Mouse (Mus musculus) neural tube, embryonic 12.5 days (tissue): ENCODE measurements around the gene Usp51. TPM values are rescaled to one million over a fixed set of nuclear protein-coding genes. Genes with fewer than 3 reads are reported as not detected.
A peak's percentile ranks its signal among the peaks of the same experiment; 100 is the strongest.
"Not testable (repeated sequence)": the region's sequence is repeated elsewhere in the genome, so short reads cannot be mapped to it uniquely, and the experiment has no call there.

Experiments
- ATAC-seq: fragments of 200-750 bp; cut with Nextera tagmentation; 2 replicates; pipeline ENCODE4 v1.8.0; 2017; ENCODE audit warnings: low read depth, mild to moderate bottlenecking, moderate TSS enrichment, moderate library complexity; ENCODE audit not compliant: low FRiP score
- H3K27ac ChIP-seq: fragments of 300-500 bp; sonication (generic); 2 replicates; pipeline ENCODE4 v1.5.1; 2016
- H3K27me3 ChIP-seq: fragments of 300-500 bp; sonication (generic); replicated peaks from 2 replicates; pipeline ENCODE4 v1.6.1; 2016; ENCODE audit warnings: mild to moderate bottlenecking
- H3K36me3 ChIP-seq: fragments of 300-500 bp; sonication (generic); 2 replicates; pipeline ENCODE4 v1.6.1; 2016; ENCODE audit warnings: mild to moderate bottlenecking
- H3K4me1 ChIP-seq: fragments of 300-500 bp; sonication (generic); 2 replicates; pipeline ENCODE4 v1.6.1; 2016
- H3K4me2 ChIP-seq: fragments of 300-500 bp; sonication (generic); replicated peaks from 2 replicates; pipeline ENCODE4 v1.6.1; 2016; ENCODE audit warnings: mild to moderate bottlenecking
- H3K4me3 ChIP-seq: fragments of 300-500 bp; sonication (generic); 2 replicates; pipeline ENCODE4 v1.5.1; 2016
- H3K9ac ChIP-seq: fragments of 300-500 bp; sonication (generic); 2 replicates; pipeline ENCODE4 v1.6.1; 2016; ENCODE audit warnings: mild to moderate bottlenecking
- H3K9me3 ChIP-seq: fragments of 300-500 bp; sonication (generic); 2 replicates; pipeline ENCODE4 v1.6.1; 2016; ENCODE audit warnings: mild to moderate bottlenecking
- WGBS: fragments of 180-500 bp; shearing (Covaris S2); methylation state at CpG from one replicate; pipeline ENCODE4 v1.1.7; 2016; 5-methylcytosine and 5-hydroxymethylcytosine counted together
- polyA plus RNA-seq: library from polyadenylated mRNA; unstranded; fragments of >200 nt; fragmentation: Nextera tagmentation; extraction: Ambion mirVana; gene quantifications from 2 replicates; pipeline ENCODE4 v1.2.1, GENCODE M21; 2016

Gene Usp51
- polyA plus RNA-seq, result 2.4 and 2.5 TPM in 2 replicates

DNA sequence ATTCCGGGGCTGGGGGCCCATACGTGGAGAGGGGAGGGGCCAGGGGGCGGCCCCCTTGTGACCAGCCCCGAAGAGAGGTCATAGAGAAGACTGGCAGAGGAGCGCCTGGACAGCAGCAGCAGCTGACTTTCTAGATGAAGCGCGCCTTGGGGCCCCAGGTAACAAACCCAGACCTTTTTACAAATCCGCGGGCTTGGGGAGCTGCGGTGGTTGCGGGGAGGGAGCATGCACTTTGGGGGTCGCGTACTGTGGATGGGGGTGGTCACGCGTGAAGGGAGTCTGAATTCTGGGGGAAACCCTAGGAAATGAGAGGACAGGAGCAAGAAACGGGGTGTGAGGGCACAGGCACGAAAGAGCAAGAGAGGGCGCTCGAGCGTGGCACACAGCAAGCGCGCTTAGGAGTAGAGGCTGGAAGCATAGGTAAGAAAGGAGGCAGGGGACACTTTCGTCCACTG is at the start of gene Usp51:
TSS of gene Usp51 (plus strand) at position 83 of the 455 bp plus-strand sequence.
- 22% methylated on average over 23 of the region's 23 CpGs for WGBS
- Histone ChIP-seq H3K4me1 (no peaks in the 10 kb centered on the region), H3K36me3 (no peaks in the 10 kb centered on the region), H3K27ac (no peak within 1 kb of the TSS), H3K4me2 (peak within 1 kb of the TSS; percentile 63), H3K9ac (peak within 1 kb of the TSS; percentile 62), H3K27me3 (no peaks in the 10 kb centered on the region), H3K9me3 (no peaks in the 10 kb centered on the region), H3K4me3 (peak within 1 kb of the TSS; percentile 52)
- peak; percentile 85 for ATAC-seq

DNA sequence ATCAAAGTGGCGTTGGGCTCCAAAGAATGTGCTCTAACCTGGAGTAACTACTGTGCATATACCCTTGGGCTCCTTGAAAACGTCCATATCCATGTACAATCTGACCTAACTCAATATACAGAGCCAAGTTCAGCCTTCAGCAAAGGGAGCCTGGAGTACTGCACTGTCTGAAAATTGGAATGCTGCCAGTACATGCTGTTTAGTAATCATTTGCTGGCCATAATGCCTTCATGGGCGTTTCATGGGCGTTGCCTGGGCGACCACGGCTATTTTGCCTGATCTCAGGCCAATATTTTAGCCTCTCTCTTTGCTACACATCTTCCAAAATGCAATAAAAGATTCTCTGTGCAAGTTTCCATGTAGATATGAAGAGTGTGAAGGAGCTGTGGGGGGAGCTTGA is 36.7 kb upstream of the Usp51 start:
- no peaks in the 10 kb centered on the region for H3K27me3 ChIP-seq

DNA sequence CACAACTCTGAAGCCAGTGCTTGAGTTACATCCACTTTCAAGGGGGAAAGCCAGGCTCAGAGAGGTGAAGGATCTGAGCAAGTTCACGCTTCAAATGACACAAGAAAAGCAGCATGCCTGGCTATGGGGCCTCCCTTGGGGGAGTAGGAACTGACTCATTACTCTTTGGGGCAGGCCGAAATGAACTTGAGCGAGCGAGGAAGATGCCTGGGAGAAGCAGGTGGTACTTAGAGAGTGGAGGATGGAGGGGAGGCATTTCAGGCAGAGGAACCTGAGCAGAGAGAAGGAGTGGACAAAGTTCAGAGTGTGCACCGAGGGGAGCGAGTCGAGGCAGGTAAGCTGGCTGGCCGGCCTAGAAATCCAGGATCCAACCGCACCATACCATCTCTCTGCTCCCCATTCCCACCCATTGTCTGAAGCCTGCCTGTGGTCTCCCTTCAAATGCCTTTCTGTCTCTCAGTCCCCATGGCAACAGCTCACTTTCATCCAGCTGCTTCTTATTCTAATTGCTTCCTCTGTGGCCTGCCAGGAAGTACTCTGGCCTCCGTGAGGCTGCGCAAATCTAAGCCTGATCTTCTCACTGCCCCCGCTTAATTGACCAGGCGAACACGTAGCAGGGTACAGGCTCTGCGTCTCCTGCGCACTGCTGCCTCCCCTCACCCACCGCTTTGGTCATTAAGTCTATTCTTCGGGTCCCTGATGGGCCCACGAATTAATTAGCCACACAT is 32.6 kb upstream of the Usp51 start:
- not testable (repeated sequence) for H3K4me1 ChIP-seq, H3K9ac ChIP-seq, H3K9me3 ChIP-seq, H3K27me3 ChIP-seq, H3K36me3 ChIP-seq, H3K4me3 ChIP-seq, H3K27ac ChIP-seq
- peak; percentile 96 for ATAC-seq
- H3K4me2 ChIP-seq, result peak overlapping the region; percentile 36; the same call in 1 of the 2 replicates
- WGBS, result 22% methylated on average over 6 of the region's 19 CpGs

More for the DNA sequence above, 36.7 kb upstream of the Usp51 start:
- H3K9ac ChIP-seq, result no peak overlapping the region
- WGBS, result 55% methylated on average over 6 of the region's 6 CpGs
- H3K27ac ChIP-seq, result no peak overlapping the region
- H3K9me3 ChIP-seq, result no peaks in the 10 kb centered on the region
- no peak for ATAC-seq
- H3K4me3 ChIP-seq, result no peak overlapping the region
- H3K4me2 ChIP-seq, result no peak overlapping the region
- no peaks in the 10 kb centered on the region for H3K4me1 ChIP-seq
- H3K36me3 ChIP-seq, result no peaks in the 10 kb centered on the region

DNA sequence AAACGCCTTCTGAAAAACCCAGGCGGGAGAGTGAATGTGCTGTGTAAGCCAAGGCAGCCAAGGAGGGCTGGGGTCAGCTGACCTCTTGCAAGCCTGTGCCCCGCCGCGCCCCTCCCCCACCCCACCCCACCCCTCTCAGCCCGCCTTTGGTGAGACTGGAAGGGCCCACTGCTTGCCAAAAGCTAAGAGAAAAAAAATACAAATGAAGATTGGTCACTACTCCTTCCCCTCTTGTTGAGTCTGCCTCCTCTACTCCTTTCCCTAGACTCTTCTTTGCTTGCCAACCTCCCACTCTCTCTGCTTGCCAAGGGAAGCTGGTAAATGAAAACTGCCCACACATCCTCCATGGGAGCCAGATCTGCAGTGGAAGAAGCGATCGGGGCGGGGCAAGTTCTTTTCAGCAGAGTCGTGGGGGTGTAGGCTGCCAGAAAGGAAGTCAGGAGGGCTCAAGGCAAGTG is 32.0 kb upstream of the Usp51 start:
- WGBS, result 11% methylated on average over 10 of the region's 10 CpGs
- no peak; the same call in 1 of the 2 replicates for ATAC-seq
- Histone ChIP-seq H3K27ac (no peak overlapping the region), H3K9me3 (no peaks in the 10 kb centered on the region), H3K4me1 (no peaks in the 10 kb centered on the region), H3K9ac (no peak overlapping the region), H3K4me2 (peak overlapping the region; percentile 36; the same call in 1 of the 2 replicates), H3K27me3 (no peaks in the 10 kb centered on the region), H3K36me3 (no peaks in the 10 kb centered on the region), H3K4me3 (no peak overlapping the region)

DNA sequence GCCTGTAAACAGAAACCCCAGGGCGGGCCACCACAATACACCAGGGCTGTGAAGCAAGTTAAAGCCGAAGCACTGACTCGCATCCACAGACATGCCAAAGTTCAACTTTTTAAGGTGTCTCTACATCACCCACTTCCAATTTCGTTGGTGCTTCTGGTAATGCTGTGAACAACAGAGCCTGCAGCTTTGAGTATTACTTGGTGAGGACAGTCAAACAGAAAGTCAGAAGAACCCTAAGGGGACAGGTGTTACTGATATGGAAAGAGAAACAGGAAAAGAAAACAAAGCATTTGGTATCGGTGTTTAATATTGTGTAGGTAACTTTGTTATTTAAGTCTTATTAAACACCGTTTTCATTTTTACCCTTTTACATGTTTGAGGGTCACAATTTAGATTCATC is 29.7 kb upstream of the Usp51 start:
- Histone ChIP-seq H3K27me3 (no peaks in the 10 kb centered on the region), H3K36me3 (no peaks in the 10 kb centered on the region), H3K4me2 (no peak overlapping the region), H3K27ac (no peak overlapping the region), H3K9me3 (no peaks in the 10 kb centered on the region), H3K4me3 (no peak overlapping the region), H3K4me1 (no peaks in the 10 kb centered on the region), H3K9ac (no peak overlapping the region)
- ATAC-seq, result no peak
- WGBS, result 94% methylated on average over 6 of the region's 6 CpGs

DNA sequence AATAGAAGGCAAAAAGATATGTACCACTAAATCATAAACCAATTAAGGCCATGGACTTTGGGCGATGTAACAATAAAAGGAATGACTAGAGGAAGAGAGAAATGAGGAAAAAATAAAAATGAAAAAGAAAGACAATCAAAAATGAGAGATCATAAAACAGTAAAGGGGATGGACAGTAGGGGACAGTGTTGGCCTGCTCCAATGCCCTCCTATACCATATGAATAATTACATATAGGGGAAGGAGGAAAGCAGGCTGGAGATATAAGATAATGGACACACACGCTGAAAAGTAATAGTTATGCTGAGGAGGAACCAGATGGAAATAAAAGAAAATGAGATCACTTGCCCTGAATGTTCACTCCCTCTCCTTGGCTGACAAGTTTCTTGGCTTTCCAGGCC is 21.3 kb upstream of the Usp51 start:
- Histone ChIP-seq H3K36me3 (no peaks in the 10 kb centered on the region), H3K4me1 (no peaks in the 10 kb centered on the region), H3K9me3 (no peaks in the 10 kb centered on the region), H3K4me2 (no peak overlapping the region), H3K27me3 (no peaks in the 10 kb centered on the region), H3K9ac (no peak overlapping the region), H3K27ac (no peak overlapping the region), H3K4me3 (no peak overlapping the region)
- no peak for ATAC-seq
- 80% methylated on average over 2 of the region's 2 CpGs for WGBS

DNA sequence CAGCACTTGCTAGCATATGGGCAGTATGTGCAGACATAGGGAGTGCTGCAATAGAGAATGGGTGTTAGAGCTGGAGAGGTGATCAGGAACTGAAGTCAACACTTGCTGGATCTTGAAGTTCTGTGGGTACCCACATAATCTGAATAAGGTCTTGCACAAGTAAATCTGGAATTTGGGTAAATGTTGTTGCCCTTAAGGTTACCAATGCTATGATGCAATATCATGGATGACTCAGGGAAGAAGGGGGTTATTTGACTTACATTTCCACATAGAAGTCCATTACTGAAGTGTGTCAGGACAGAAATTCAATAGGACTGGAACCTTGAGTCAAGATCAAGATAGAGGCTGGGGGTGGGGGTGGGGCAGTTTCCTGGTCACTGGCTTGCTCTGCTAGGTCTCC is 16.4 kb upstream of the Usp51 start:
- not testable (repeated sequence) for H3K4me1 ChIP-seq, H3K9me3 ChIP-seq, H3K27me3 ChIP-seq, H3K27ac ChIP-seq, H3K4me2 ChIP-seq, H3K9ac ChIP-seq, H3K36me3 ChIP-seq, ATAC-seq, H3K4me3 ChIP-seq

DNA sequence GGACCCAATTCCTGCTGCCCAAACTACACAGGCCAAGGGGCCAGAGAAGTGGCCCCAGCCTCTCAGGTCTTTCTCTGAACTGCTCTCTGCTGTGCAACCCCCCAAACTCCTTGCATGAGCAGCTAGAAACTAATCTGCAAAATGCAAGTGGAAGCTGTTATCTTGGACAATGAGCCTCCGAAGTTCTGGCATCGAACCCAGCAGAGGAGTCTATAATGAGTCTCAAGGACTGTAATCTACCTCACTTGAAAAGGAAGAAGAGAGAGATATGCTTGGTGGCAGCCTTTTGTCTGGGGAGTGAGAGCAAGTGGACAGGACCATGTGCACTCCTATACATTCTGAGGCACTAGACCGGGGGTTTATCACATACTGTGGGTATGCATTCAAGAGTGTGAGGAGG is 10.2 kb upstream of the Usp51 start:
- not testable (repeated sequence) for H3K4me3 ChIP-seq, ATAC-seq
- no CpG with 5 or more reads among the region's 3 CpGs for WGBS

DNA sequence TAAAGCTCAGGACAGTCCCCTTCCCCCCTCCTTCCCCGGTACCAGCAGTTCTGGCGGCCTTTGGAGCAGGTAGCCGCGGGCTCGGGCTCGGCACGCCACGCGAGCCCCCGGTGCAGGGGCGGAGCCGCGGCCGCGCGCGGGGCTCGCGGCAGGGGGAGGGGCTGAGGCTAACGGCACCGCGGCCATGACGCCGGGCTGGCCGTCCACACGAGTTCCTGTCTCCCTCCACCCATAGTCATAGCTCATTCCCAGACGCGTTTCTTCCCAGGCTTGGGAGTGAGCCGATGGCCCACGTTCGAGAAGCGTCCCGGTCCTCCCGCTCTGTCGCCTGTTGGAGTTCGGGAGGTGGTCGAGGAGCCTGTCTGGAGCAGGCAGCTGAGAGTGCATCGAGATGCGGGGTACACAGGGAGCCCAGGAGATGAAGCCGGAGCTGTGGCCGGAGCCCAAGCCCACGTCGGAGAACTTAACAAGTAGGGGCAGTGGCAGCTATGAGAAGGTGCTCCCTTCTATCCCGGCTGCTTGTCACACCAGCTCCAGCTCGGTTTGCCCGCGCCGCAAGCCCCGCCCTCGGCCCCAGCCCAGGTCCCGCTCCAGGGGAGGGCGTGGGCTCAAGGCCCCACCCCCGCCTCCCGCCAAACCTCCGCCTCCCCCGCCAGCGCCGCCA is 884 bp downstream of the Usp51 start:
- ATAC-seq, result peak; percentile 89
- peak overlapping the region; percentile 62 for H3K9ac ChIP-seq
- no peak overlapping the region for H3K27ac ChIP-seq
- H3K4me3 ChIP-seq, result peak overlapping the region; percentile 52
- no peaks in the 10 kb centered on the region for H3K36me3 ChIP-seq
- no peaks in the 10 kb centered on the region for H3K27me3 ChIP-seq
- H3K9me3 ChIP-seq, result no peaks in the 10 kb centered on the region
- no peaks in the 10 kb centered on the region for H3K4me1 ChIP-seq
- WGBS, result 23% methylated on average over 57 of the region's 58 CpGs
- peak overlapping the region; percentile 63 for H3K4me2 ChIP-seq

More for the DNA sequence above, 10.2 kb upstream of the Usp51 start:
- not testable (repeated sequence) for H3K9ac ChIP-seq, H3K36me3 ChIP-seq, H3K4me2 ChIP-seq, H3K27ac ChIP-seq, H3K27me3 ChIP-seq, H3K4me1 ChIP-seq, H3K9me3 ChIP-seq

DNA sequence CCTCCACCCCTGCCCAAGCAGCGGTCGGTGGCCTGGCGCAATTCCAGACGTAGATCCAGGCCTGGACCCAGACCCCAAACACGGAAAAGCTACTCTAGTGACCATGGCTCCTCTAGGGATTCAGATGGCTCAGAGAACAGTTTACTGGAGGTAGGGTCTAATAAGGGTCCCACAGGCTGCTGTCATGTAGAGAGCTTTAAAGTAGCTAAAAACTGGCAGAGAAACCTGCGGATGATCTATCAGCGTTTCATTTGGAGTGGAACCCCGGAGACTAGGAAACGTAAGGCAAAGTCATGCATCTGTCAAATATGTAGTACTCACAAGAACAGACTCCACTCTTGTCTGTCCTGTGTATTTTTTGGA is 1.4 kb downstream of the Usp51 start:
- Histone ChIP-seq H3K9ac (peak overlapping the region; percentile 62), H3K27ac (no peak overlapping the region), H3K4me2 (peak overlapping the region; percentile 63), H3K27me3 (no peaks in the 10 kb centered on the region), H3K36me3 (no peaks in the 10 kb centered on the region), H3K4me1 (no peaks in the 10 kb centered on the region), H3K4me3 (peak overlapping the region; percentile 52), H3K9me3 (no peaks in the 10 kb centered on the region)
- no peak for ATAC-seq
- 34% methylated on average over 9 of the region's 9 CpGs for WGBS

DNA sequence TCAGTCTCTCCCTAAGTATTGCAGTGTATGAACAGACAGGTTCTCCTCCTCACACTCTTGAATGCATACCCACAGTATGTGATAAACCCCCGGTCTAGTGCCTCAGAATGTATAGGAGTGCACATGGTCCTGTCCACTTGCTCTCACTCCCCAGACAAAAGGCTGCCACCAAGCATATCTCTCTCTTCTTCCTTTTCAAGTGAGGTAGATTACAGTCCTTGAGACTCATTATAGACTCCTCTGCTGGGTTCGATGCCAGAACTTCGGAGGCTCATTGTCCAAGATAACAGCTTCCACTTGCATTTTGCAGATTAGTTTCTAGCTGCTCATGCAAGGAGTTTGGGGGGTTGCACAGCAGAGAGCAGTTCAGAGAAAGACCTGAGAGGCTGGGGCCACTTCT is 19.0 kb downstream of the Usp51 start:
- H3K9ac ChIP-seq, H3K27ac ChIP-seq, ATAC-seq, H3K36me3 ChIP-seq, H3K9me3 ChIP-seq, H3K4me3 ChIP-seq, H3K27me3 ChIP-seq, H3K4me1 ChIP-seq, H3K4me2 ChIP-seq: not testable (repeated sequence)
- no CpG with 5 or more reads among the region's 3 CpGs for WGBS

DNA sequence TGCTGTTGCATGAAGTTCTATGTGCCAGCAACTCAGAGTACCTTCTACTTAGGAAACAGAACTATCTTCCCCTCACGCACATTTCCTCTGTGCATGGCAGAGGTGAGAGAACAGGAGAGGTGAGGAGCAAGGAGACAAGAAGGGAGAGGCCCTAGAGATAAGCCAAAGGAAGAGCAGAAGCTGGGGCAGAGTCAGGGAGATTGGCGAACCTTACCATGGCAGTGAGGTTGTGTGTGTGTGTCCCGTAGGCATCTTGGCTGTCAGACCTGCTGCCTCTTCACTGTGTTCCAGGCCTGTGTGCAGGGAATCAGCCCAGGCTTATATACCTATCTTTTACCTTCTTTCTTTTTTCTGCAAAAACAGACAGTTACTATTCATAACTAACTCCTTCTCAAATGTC is 19.4 kb downstream of the Usp51 start:
- not testable (repeated sequence) for H3K27me3 ChIP-seq, H3K9ac ChIP-seq, H3K4me2 ChIP-seq, H3K36me3 ChIP-seq, ATAC-seq, H3K27ac ChIP-seq, H3K4me3 ChIP-seq, H3K9me3 ChIP-seq, H3K4me1 ChIP-seq
- WGBS, result 70% methylated on average over 3 of the region's 3 CpGs

DNA sequence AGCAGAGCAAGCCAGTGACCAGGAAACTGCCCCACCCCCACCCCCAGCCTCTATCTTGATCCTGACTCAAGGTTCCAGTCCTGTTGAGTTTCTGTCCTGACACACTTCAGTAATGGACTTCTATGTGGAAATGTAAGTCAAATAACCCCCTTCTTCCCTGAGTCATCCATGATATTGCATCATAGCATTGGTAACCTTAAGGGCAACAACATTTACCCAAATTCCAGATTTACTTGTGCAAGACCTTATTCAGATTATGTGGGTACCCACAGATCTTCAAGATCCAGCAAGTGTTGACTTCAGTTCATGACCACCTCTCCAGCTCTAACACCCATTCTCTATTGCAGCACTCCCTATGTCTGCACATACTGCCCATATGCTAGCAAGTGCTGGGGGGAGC is 25.3 kb downstream of the Usp51 start:
- not testable (repeated sequence) for H3K4me2 ChIP-seq, H3K4me1 ChIP-seq, H3K27ac ChIP-seq, H3K4me3 ChIP-seq, H3K9ac ChIP-seq, H3K27me3 ChIP-seq, H3K36me3 ChIP-seq, ATAC-seq, H3K9me3 ChIP-seq
